Mouse (Mus musculus) bone marrow, adult 2 months (tissue): ENCODE data around the gene Cfap61.

Source experiments
- CTCF ChIP-seq: fragments of 200-500 bp; IDR thresholded peaks from 2 replicates; pipeline ENCODE4 v1.5.1; 2011; ENCODE audit warnings: low read length, control low read depth; ENCODE audit not compliant: control insufficient read depth, insufficient read depth
- POLR2A ChIP-seq: fragments of 200-500 bp; IDR thresholded peaks from 2 replicates; pipeline ENCODE4 v1.6.1; 2011; ENCODE audit warnings: low read depth, mild to moderate bottlenecking, control low read depth, low read length, borderline replicate concordance; ENCODE audit not compliant: control insufficient read depth

GRCm38 (mm10) chr2:146261146-146261545, 326.6 kb downstream of the Cfap61 start:
- TF ChIP-seq CTCF (no peak), POLR2A (no peak)
